Mouse (Mus musculus) cerebellum, adult 2 months (tissue): ENCODE measurements at regions not wholly inside any gene's neighbourhood (a gene's known extent, or its start where the extent isn't known, plus 50 kb on each side); places are given as distances from the start of the nearest gene placed in this dataset.

Experiments
- CTCF ChIP-seq: fragments of 200-500 bp; IDR thresholded peaks from 2 replicates; pipeline ENCODE4 v1.5.1; 2011; ENCODE audit warnings: low read depth, mild to moderate bottlenecking, control low read depth, low read length, moderate library complexity, borderline replicate concordance; ENCODE audit not compliant: insufficient read depth
- POLR2A ChIP-seq: fragments of 200-500 bp; IDR thresholded peaks from 2 replicates; pipeline ENCODE4 v1.6.1; 2011; ENCODE audit warnings: low read length, control low read depth, borderline replicate concordance; ENCODE audit not compliant: insufficient read depth

DNA sequence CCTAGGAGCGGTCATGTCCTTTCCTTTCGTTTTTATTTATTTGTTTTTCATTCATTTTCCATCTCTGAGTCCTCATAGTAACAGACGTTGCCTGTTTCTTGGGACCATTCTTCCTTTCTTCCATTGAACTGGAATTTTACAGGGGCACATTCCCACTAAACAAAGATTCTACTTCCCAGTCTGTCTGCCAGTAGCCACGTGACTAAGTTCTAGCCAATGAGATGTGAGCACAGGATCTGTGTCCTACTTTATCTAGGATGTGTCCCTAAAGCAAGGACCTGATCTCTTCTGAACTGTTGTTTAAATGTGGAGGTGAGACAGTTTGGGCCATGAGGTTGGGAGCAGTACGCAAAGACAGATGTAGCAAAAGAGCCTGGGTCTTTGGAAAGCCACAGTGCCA, 214.6 kb downstream of the Parm1 start:
- no peak for TF ChIP-seq CTCF
- TF ChIP-seq POLR2A, result no peak
